16 mouse cellular contexts compared by ENCODE assay signal in the genomic region with DNA sequence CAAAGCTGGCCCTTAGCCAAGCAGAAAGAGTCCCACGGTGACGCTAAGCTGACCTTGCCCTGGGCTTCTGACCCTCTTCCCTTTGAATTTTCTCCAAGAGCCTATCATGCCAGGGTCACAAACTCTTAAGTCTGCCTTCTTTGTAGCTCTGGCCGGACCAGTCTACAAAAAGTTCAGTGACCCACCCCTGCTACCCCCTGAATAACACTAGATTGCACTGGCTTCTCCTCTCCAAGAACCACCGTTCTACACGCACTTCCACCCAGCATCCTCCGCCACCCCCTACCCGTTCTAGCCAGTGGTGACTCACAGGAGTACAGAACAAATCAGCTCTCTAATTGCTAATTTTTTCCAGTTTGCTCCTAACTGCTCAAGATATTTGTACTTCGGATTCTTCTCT.
DNase-seq lines count a peak whose midpoint lies in the region; ATAC-seq lines count a peak whose summit lies in the region.
"Had no signal": no experiment of that assay in that cellular context is flagged by ENCODE, and none has a peak within 500 bp of the region (broad histone marks: within the 10 kb centered on the region; RNA-seq: fewer than 3 reads in every experiment).

No protein-coding gene starts in this region.

- no peaks in the 10 kb centered on the region for H3K9me3 ChIP-seq in kidney, embryonic 15.5 days (replicated peaks)
- H3K9me3 ChIP-seq: limb, embryonic 10.5 days; liver, embryonic 15.5 days; megakaryocyte, embryonic 14.5 days had no signal

- intact Hi-C loops in gastrocnemius, postnatal 36 days (cut with DNase I) = no loop called here

- 55% methylated on average over 8 of the region's 8 CpGs for WGBS in kidney, embryonic 15.5 days

- DNase-seq in gastrocnemius, adult 18-20 months (ENCODE audit: low spot score) = peak; percentile 18
- no peak for DNase-seq in gastrocnemius, postnatal 36 days
- no peak for DNase-seq in kidney, postnatal 36 days
- DNase-seq in right cerebral cortex, adult 2 months (ENCODE audit: low spot score in 2 of 2) = peak; percentile 3 to 10
- DNase-seq in right cerebral cortex, postnatal 36 days (ENCODE audit: low spot score in 2 of 2) = no peak
- peak; percentile 37 for DNase-seq in skeletal muscle tissue, adult 2 months (ENCODE audit: low read depth, low spot score)
- DNase-seq: cerebellum, adult 11-12 months; kidney, adult 8-10 months; right cerebral cortex, postnatal 25 days; thymus, adult 2 months had no signal

- H3K27ac ChIP-seq in kidney, embryonic 15.5 days = 0 out of 2 replicates have a peak overlapping the region, but pooled peaks have one; percentile 22
- H3K27ac ChIP-seq: hindbrain, postnatal 0 days; limb, embryonic 10.5 days; liver, embryonic 15.5 days had no signal

- no peak overlapping the region for H3K4me2 ChIP-seq in kidney, embryonic 15.5 days
- H3K4me2 ChIP-seq: liver, embryonic 15.5 days had no signal

- H3K9ac ChIP-seq in kidney, embryonic 15.5 days = no peak overlapping the region
- H3K9ac ChIP-seq: liver, embryonic 15.5 days had no signal

- H3K27me3 ChIP-seq in kidney, embryonic 15.5 days = no peaks in the 10 kb centered on the region
- H3K27me3 ChIP-seq: liver, embryonic 15.5 days; megakaryocyte, embryonic 14.5 days had no signal

- H3K4me3 ChIP-seq in kidney, embryonic 15.5 days (replicated peaks) = no peak overlapping the region
- H3K4me3 ChIP-seq: limb, embryonic 10.5 days; liver, embryonic 15.5 days; megakaryocyte, embryonic 14.5 days had no signal

- H3K4me1 ChIP-seq in kidney, embryonic 15.5 days = peaks cover 6% of the 10 kb centered on the region
- H3K4me1 ChIP-seq: liver, embryonic 15.5 days; megakaryocyte, embryonic 14.5 days had no signal

- ATAC-seq in kidney, embryonic 15.5 days (replicated peaks; ENCODE audit: low FRiP score) = no peak
- no peak for ATAC-seq in monocyte, adult 5-6 weeks (replicated peaks; ENCODE audit: insufficient number of reproducible peaks, low FRiP score, low TSS enrichment, poor library complexity, severe bottlenecking)
- ATAC-seq: hindbrain, postnatal 0 days had no signal

- no peaks in the 10 kb centered on the region for H3K36me3 ChIP-seq in kidney, embryonic 15.5 days
- H3K36me3 ChIP-seq: limb, embryonic 10.5 days; liver, embryonic 15.5 days had no signal

Comparison
In these comparisons a context has a peak if more than half of its experiments do, and no peak if none do; other contexts are left out.
1. DNase-seq: peak in gastrocnemius, adult 18-20 months (single experiment), right cerebral cortex, adult 2 months (2 of 2) and skeletal muscle tissue, adult 2 months (single experiment); none in gastrocnemius, postnatal 36 days (0 of 2), kidney, postnatal 36 days (0 of 2) and right cerebral cortex, postnatal 36 days (0 of 2).